Mouse (Mus musculus): ENCODE measurements at regions not wholly inside any gene's neighbourhood (a gene's known extent, or its start where the extent isn't known, plus 50 kb on each side); places are given as distances from the start of the nearest gene placed in this dataset.

DNA sequence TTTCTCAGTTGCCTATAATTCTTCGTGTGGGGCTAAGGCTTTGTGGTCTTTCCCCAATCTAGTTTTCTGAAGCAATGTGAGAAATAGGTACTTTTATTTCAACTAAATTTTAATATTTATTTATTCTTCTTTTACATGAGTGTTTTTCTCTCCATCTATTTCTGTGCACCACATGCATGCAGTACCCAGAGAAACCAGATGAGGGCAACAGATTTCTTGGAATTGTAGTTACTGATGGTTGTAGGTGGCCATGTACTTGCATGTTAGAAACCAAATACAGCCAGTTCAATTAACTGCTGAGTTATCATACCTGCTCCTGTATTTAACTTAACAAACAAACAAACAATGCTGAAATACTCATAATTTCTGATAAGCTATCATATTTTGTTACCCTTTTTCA, 404.8 kb upstream of the Dpp10 start:
- H3K27ac ChIP-seq (ENCODE audit: control insufficient read depth, low read depth, low read length), result no peak overlapping the region
- no peak overlapping the region for H3K9ac ChIP-seq (ENCODE audit: control insufficient read depth, low read depth, low read length, poor library complexity, severe bottlenecking)
- no peaks in the 10 kb centered on the region for H3K4me1 ChIP-seq (ENCODE audit: control insufficient read depth in 1 of 2, insufficient read depth in 2 of 2, low read length in 2 of 2)
- H3K9me3 ChIP-seq (replicated peaks; ENCODE audit: insufficient read depth, low read length), result no peaks in the 10 kb centered on the region
- no peaks in the 10 kb centered on the region for H3K79me2 ChIP-seq (ENCODE audit: control insufficient read depth, insufficient read depth, low read length, poor library complexity)
- DNase-seq (ENCODE audit: low read depth, low spot score), result no peak
- H3K36me3 ChIP-seq (ENCODE audit: control insufficient read depth in 1 of 2, insufficient read depth in 2 of 2, low read length in 2 of 2), result no peaks in the 10 kb centered on the region
- H3K4me3 ChIP-seq (ENCODE audit: control insufficient read depth in 1 of 2, insufficient read depth in 1 of 2, low read depth in 2 of 2, low read length in 2 of 2), result no peak overlapping the region
- H3K27me3 ChIP-seq (ENCODE audit: control insufficient read depth in 1 of 2, insufficient read depth in 2 of 2, low read length in 2 of 2), result no peaks in the 10 kb centered on the region
- TF ChIP-seq MXI1 (IDR thresholded peaks at IDR 0.05; ENCODE audit: low read depth, low read length), result no peak
- TF ChIP-seq SMC3 (IDR thresholded peaks at IDR 0.05; ENCODE audit: low read depth, low read length), result no peak
- TF ChIP-seq NRF1 (IDR thresholded peaks at IDR 0.05; ENCODE audit: insufficient read depth, low read depth, low read length, poor library complexity, severe bottlenecking), result no peak
- no peak for TF ChIP-seq ZMIZ1 (IDR thresholded peaks at IDR 0.05; ENCODE audit: low read depth, low read length)
- TF ChIP-seq MYC (IDR thresholded peaks at IDR 0.05; ENCODE audit: low read depth, low read length), result no peak
- no peak for TF ChIP-seq MAFK (IDR thresholded peaks at IDR 0.05; ENCODE audit: borderline replicate concordance, low read depth, low read length)

GRCm38 (mm10) chr1:124439526-124439925, 394.2 kb upstream of the Dpp10 start:
- TF ChIP-seq SIN3A (IDR thresholded peaks at IDR 0.05; ENCODE audit: low read length) (no peak), HCFC1 (IDR thresholded peaks at IDR 0.05; ENCODE audit: low read depth, low read length) (no peak), ZC3H11A (IDR thresholded peaks at IDR 0.05; ENCODE audit: low read depth, low read length) (no peak), MYB (IDR thresholded peaks at IDR 0.05; ENCODE audit: low read depth, low read length) (no peak), E2F4 (IDR thresholded peaks at IDR 0.05; ENCODE audit: borderline replicate concordance, low read depth, low read length) (no peak), KAT2A (conservative IDR thresholded peaks at IDR 0.05; ENCODE audit: low read depth, low read length) (no peak), TBP (IDR thresholded peaks at IDR 0.05; ENCODE audit: low read depth, low read length) (no peak), MAZ (IDR thresholded peaks at IDR 0.05; ENCODE audit: low read depth, low read length) (no peak), MYC (IDR thresholded peaks at IDR 0.05; ENCODE audit: low read depth, low read length) (no peak), NRF1 (IDR thresholded peaks at IDR 0.05; ENCODE audit: insufficient read depth, low read depth, low read length, poor library complexity, severe bottlenecking) (no peak), EP300 (IDR thresholded peaks at IDR 0.05; ENCODE audit: low read depth in 1 of 2, low read length in 2 of 2) (no peak), ELF1 (IDR thresholded peaks at IDR 0.05; ENCODE audit: low read depth, low read length) (no peak), POLR2A (IDR thresholded peaks at IDR 0.05; ENCODE audit: control insufficient read depth in 1 of 2, insufficient read depth in 1 of 2, low read depth in 1 of 2, low read length in 2 of 2, poor library complexity in 1 of 2) (no peak), ZKSCAN1 (IDR thresholded peaks at IDR 0.05; ENCODE audit: low read depth, low read length) (no peak), NELFE (IDR thresholded peaks at IDR 0.05; ENCODE audit: low read depth, low read length) (no peak), POLR2AphosphoS5 (IDR thresholded peaks at IDR 0.05; ENCODE audit: borderline replicate concordance, low read depth, low read length) (no peak), CTCF (IDR thresholded peaks at IDR 0.05 in 2 of 3, conservative IDR thresholded peaks at IDR 0.05 in 1 of 3; ENCODE audit: control insufficient read depth in 1 of 3, insufficient read depth in 1 of 3, low read depth in 2 of 3, low read length in 3 of 3, poor library complexity in 1 of 3, severe bottlenecking in 1 of 3) (no peak), UBTF (IDR thresholded peaks at IDR 0.05; ENCODE audit: borderline replicate concordance, insufficient read depth, low read depth, low read length) (no peak), MAFK (IDR thresholded peaks at IDR 0.05; ENCODE audit: borderline replicate concordance, low read depth, low read length) (no peak), CHD1 (IDR thresholded peaks at IDR 0.05; ENCODE audit: low read depth, low read length) (no peak)
- no peak for DNase-seq (ENCODE audit: low read depth, low spot score)
- no peak overlapping the region for H3K9ac ChIP-seq (ENCODE audit: control insufficient read depth, low read depth, low read length, poor library complexity, severe bottlenecking)
- H3K36me3 ChIP-seq (ENCODE audit: control insufficient read depth in 1 of 2, insufficient read depth in 2 of 2, low read length in 2 of 2), result no peaks in the 10 kb centered on the region
- no peaks in the 10 kb centered on the region for H3K27me3 ChIP-seq (ENCODE audit: control insufficient read depth in 1 of 2, insufficient read depth in 2 of 2, low read length in 2 of 2)
- no peaks in the 10 kb centered on the region for H3K4me1 ChIP-seq (ENCODE audit: control insufficient read depth in 1 of 2, insufficient read depth in 2 of 2, low read length in 2 of 2)
- no peaks in the 10 kb centered on the region for H3K79me2 ChIP-seq (ENCODE audit: control insufficient read depth, insufficient read depth, low read length, poor library complexity)
- no peaks in the 10 kb centered on the region for H3K9me3 ChIP-seq (replicated peaks; ENCODE audit: insufficient read depth, low read length)
- H3K27ac ChIP-seq (ENCODE audit: control insufficient read depth, low read depth, low read length), result no peak overlapping the region
- H3K4me3 ChIP-seq (ENCODE audit: control insufficient read depth in 1 of 2, insufficient read depth in 1 of 2, low read depth in 2 of 2, low read length in 2 of 2), result no peak overlapping the region
